Mouse (Mus musculus) mature B cell (primary cell): ENCODE results near the gene Mars.

Experiments
- in situ Hi-C: fragments of 300-500 bp; cut with MboI; formaldehyde crosslinking; loops from 2 replicates; pipeline ENCODE4 v1.14.3; 2019

Mars gene

GRCm38 (mm10) chr10:127311476-127312355, at the start of gene Mars:
TSS of gene Mars (minus strand) at chr10:127311786.
- in situ Hi-C loops: no loop called here

GRCm38 (mm10) chr10:127360714-127361113, 49.1 kb upstream of the Mars start:
- in situ Hi-C loops: no loop called here

DNA sequence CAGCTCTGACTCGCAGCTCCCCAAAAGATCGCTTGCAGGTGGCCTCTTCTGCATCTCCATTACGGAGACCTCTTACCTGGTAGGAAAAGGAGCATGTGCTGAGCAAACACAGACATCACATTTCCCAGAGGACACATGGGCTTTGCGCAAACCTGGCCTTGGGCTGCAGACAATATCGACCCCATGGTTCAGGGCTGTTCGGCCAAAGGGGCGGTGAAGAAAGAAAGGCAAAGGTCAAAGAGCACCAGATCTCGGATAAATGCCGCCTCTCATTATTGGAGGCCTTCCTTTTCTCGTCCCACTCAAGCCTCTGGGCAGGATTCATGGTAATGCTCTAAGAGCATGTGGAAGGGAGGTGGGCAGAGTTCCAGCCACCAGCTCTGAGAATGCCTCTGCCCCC, 43.8 kb upstream of the Mars start:
- in situ Hi-C loops: no loop called here

DNA sequence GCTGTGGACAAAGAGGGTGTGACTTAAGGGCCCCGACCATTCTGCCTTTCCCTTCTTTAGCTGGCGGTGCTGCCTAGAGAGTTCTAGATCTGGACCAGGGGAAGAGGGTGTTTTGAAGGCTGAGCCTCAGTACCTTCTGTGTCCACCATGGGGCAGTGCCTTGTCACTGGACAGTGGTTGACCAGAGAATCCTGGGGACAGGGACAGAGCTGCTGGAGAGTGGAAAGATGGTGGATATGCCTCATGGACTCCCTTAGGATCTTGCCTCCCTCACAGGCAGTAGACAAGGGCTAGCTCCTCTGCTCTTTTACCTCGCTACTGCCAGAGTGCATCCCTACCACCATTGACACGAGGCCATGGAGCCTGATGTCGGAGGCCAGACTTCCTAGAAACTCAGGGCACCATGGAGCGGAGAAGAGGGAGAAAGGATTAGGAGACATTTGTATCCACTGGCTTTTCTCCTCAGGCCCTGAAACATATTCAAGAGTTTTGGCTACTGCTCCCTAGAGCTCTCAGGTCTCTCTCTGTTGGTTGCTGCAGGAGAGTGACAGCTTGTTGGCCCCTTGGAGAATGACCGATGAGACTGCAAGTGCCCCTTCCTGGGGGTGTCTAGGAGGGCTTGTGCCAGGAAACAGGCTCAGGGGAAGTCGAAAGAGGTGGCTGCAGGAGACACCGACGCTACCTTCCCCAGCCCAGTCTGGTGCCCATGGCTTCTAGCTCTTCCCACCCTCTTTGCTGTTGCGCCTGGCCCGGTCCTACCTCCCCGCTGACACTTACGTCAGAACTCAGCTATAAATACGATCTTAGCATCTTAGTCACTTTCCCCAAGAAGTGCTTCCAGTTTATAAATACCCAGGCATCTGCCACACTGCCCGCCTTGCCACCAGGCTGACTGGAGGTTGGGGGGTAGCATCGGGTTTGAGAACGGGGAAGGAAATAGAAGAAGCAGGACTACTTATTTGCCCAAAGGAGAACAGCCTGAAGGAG, 42.6 kb upstream of the Mars start, which contains the start of gene Inhbe:
Inhbe (minus strand) TSS at position 503 of the 987 bp plus-strand sequence.
- in situ Hi-C loops: no loop called here

- in situ Hi-C loops: no loop called here
Observed at GRCm38 (mm10) chr10:127352766-127353165, 41.2 kb upstream of the Mars start.

DNA sequence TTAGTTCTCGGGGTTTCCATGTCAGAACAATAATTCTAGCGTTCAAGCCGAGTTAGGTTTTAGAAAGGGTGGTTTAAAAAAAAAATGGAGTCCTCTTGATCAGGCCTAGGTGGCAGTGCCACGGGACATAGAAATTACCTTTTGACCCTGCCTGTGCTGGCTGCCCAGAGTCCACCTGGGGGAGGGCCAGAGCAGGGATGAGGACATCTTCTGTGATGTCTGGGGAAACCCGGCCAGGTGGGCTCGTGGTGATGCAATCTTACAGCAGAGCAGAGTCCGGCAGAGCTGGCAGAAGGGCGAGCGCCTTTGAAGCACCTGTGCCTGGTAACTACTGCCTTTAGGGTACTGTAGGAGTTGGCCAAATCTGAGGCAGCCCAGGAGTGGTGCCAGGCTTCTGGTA, 40.6 kb upstream of the Mars start:
- in situ Hi-C loops: no loop called here

- in situ Hi-C loops: no loop called here
Observed at GRCm38 (mm10) chr10:127351719-127352118, 40.1 kb upstream of the Mars start.

DNA sequence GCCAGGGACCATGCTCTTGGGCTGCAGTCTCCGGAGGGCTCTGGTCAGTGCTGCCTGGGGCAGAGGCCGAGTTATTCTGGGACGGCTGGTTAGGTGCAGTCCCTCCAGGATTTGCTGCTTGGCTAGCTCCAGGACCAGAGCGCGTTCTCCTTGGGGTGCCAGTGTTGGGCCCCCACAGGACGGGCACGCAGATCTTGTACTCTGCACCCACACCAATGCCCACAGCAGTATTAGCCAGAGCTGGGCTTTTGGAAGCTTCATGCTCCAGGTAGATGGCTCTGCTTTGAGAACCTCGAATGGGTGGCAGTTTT, 39.7 kb upstream of the Mars start:
- in situ Hi-C loops: no loop called here

DNA sequence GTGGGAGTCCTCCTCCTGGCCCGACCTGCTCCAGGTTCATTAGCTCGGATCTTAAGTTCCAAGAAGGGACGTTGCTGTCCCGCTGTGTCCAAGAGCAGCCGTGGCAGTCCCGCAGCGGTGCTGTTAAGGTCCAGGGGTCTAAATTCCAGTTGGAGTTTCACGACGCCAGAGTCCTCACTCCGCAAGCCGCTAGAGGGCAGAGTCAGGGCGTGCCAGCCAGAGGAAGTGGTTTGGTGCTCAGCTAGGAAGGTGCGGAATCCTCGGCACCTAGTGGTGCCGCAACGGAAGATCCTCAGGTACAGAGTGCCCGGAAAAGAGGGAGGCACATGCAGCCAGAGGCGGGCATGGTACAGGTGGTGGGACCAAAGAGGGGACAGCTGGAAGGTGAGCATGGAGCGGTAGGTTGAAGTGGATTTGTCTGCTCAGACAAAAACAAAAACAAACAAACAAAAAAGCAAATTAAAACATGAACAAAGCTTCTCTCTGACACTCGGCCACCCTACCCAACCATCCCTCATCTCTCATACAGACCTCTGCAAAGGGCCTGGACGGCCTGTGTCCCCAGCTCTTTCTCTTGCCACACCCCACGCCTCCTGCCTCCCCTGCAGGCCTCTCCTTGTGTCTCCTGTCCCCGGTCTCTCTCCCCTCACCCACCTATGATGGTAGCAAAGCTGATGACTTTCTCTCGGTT, 39.2 kb upstream of the Mars start:
- in situ Hi-C loops: no loop called here

GRCm38 (mm10) chr10:127349810-127350209, 38.2 kb upstream of the Mars start:
- in situ Hi-C loops: no loop called here

DNA sequence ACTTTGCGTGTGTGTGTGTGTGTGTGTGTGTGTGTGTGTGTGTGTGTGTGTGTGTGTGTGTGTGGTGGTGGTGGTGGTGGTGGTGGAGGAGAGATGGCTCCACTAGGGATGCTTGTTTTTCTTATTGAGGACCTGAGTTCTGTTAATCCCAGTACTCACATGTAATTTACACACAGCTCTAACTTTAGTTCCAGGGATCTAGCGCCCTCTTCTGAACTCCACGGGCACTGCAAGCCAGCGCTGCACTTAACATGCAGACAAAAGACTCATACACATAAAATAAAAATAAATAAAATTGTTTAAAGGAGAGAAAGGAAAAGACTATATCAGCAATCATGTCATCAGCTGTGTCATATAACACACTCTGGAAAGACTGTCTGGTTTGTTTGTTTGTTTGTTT, 37.4 kb upstream of the Mars start:
- in situ Hi-C loops: no loop called here

GRCm38 (mm10) chr10:127346173-127346572, 34.6 kb upstream of the Mars start:
- in situ Hi-C loops: no loop called here

DNA sequence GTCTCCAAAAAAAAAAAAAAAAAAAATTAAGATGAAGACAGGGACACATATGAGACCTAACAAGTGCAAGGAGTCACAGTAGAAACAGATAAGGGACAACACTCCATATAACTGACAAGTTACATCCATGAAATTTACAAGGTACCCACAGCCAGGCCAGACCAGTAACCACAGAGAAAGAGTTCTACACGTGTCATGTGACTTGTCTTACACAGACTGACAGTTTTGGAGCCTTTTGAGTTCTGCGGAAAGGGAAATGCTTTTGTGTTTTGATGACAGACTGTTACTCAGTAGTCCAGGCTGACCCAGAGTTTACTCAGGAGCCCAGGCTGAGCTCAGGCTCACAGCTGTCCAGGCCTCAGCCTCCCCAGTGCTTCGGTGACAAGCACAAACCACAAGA, 31.4 kb upstream of the Mars start:
- in situ Hi-C loops: no loop called here

DNA sequence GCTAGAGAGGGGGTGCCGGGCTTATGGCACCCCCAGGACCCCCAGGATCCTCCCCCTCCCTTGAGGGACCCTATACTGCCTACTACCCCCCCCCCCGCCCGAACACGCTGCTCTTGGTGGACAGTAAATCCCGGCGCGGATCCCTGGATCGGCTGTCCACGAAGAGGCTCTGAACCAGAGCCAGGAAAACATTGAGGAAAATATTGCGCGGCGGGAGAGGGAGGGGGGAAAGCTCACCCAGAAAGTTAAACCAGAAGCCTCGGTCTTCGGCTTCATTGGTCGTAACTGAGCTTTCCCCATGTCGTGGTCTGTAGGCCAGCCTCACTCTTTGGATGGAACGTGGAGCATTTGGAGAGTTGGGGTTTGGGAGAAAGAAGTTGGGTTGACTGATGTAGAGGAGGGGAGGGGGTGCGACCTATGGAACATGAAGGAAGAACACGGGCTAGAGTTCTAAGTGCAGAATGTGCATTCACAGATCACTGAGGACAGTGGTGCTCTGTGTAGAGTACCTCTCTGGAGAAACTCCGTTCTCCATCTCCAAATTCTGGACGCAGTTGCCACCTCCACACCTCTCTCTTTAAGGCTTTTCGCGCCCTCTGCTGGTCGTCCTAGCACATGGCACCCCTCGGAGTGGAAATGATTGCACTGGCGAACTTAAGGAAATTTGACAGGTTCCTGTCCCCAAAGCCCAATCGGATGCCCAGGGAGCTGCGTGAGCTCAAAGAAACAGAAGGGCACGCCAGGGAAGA, 30.5 kb upstream of the Mars start, which contains the start of gene Gli1:
Gli1 (minus strand) TSS at position 84 of the 749 bp plus-strand sequence.
- in situ Hi-C loops: no loop called here

DNA sequence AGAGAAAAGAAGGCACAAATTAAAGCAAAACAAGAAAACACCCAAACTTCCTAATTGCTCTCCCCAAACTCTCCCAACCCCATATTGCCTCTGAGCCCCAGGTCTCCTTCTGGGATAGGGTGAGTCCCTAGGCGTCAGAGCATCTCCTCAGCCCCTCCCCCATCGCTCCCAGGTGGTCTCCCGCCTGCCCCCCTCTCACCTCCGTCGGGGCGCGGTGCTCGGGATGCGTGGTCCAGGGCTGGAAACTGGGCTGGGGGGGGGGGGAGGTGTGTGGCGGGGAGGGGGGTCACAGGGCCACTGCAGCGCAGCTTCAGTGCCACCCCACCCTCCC, 29.7 kb upstream of the Mars start:
- in situ Hi-C loops: no loop called here

- in situ Hi-C loops: no loop called here
Observed at GRCm38 (mm10) chr10:127340577-127341359, 29.2 kb upstream of the Mars start.

DNA sequence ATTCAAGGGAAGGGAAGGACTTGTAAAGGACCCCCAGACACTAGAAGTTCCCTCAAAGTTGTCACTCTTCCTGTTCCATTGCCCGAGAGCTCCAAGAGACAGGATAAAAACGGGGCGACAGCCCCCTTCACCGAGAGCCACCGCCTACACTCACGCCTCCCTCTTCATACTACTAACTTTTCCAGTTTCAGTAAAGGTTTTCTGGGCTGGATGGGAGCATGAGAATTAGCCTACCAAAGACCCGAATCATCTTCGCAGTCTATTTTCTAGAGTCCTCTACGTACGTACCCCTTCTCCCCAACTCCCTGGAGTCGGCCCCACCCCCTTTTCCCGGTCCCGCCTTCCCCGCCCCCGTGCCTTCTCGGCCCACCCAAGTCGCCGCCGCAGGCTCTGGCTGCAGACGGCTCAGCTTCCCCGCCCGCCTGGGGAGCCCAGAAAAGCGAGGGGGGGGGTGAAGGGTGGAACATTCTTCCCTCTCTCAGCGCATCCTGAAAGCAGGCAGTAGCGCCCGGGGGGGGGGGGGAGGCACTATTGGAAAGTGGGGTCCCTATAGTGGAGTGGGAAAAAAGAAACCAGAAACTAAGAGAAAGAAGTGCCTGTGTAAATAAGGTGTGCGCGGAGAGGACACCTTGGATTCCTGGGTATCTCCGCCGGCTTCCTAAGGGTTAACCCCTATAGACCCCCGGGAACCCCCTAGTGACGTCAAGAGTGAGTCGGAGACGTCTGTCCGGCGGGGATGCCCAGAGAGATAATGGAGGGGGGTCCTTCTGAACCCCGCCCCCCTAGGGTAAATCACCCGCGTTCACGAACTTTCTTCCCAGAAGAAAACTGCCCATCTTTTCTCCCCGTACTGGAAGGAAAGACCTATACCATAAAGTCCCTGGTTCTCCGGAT, 28.3 kb upstream of the Mars start:
- in situ Hi-C loops: no loop called here

DNA sequence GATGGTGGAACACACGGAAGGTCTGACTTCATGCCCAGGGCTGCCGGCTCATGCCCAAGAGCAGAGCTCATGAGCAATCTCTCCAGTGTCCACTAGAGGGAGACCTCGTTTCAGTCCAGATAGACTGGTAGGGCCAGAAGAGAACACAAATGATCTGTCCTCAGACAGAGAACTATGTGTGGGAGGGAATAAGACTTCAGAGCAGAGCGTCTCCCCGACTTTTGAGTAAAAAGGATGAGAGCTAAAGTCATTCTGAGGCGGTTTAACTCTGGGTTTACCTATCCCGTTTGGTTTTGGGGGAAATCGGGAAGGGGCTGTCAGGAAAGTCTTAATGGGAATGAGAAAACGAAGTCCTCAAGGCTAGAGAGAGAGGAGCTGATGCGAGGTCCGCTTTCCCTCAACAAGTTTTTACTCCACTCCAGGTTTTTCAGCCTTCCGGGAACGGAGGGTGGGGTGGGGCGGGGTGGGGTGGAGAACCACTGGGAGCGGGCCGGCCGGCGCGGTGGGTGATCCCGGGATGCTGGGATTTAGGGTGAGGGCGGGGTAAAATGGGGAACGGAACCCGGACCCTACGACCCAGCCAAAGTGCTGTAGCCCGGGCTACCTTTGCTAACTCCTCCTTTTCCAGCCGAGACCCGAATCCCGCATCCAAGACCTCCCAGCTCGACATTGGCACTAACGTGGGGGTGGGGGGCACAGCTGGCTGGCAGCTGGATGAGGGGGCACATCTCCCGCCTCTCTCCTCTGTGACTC, 27.5 kb upstream of the Mars start:
- in situ Hi-C loops: no loop called here

GRCm38 (mm10) chr10:127337536-127338099, 26.0 kb upstream of the Mars start:
- in situ Hi-C loops: no loop called here
